Mouse (Mus musculus) spleen, adult 18-20 months (tissue): ENCODE results near the gene Zbtb8b.
"Not testable (repeated sequence)": the region's sequence is repeated elsewhere in the genome, so short reads cannot be mapped to it uniquely, and the experiment has no call there.

ENCODE experiments used
- DNase-seq, 2 experiments: peaks; one replicate each; pipeline ENCODE4 v3.0.0; 2022; ENCODE audit warnings: mixed read lengths in 2 of 2

Zbtb8b gene

GRCm38 (mm10) chr4:129440340-129441063 is at the start of gene Zbtb8b:
TSS of gene Zbtb8b (minus strand) at chr4:129440853.
- DNase-seq = no peak

- DNase-seq = no peak
These were observed 40.4 kb upstream of the Zbtb8b start for GRCm38 (mm10) chr4:129481090-129481489.

GRCm38 (mm10) chr4:129479863-129480262 is 39.2 kb upstream of the Zbtb8b start:
- DNase-seq = no peak

- no peak for DNase-seq
These were observed 35.4 kb upstream of the Zbtb8b start for GRCm38 (mm10) chr4:129476047-129476446.

- DNase-seq = no peak
These were observed 23.7 kb upstream of the Zbtb8b start for GRCm38 (mm10) chr4:129464286-129464815.

DNA sequence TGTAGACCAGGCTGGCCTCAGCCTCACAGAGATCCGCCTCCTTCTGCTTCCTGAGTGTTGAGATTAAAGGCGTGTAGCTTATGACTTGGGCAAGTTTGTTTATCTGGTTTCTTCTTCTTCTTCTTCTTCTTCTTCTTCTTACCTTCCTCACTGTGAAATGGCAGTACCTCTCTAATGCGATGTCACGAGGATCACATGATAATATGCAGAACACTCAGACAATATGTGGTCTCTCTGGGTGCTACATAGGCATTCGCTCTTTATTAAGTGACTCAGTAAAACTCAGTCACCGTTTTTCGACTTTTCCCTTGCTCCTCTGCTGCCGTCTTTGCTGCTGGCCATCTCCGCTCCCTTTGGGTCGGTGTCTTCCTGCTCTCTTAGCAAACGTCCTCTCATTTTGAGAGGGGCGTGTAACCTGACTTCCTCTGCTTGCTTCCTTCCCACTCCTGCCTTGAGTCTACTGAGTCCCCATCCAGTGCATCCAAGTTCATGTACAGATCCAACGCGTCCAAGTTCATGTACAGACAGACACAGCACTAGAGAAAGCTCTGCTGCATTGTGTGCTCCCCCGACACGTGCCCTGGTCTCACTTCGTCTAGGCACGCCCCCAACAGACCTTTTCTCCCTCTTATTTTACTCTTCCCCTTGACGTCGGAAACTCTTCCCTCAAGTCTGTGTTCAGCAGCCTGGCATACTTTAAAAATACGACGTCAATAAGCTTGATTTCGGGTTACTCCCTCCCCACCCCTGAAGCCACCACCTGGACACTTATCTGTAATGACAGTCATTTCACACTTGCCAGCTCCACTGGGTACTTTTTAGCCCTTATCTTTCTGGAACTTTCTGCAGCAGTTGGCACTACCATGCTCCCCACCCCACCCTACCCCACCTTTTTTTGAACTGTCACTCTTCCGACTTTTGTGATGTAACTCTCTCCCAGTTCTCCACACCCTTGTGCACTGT is 22.7 kb upstream of the Zbtb8b start:
- no peak for DNase-seq

- DNase-seq = no peak
These were observed 21.5 kb upstream of the Zbtb8b start for GRCm38 (mm10) chr4:129462118-129462517.

- peak; percentile 99 for DNase-seq
These were observed 20.7 kb upstream of the Zbtb8b start, which contains the start of gene Bsdc1 for GRCm38 (mm10) chr4:129461183-129461960. TSS of gene Bsdc1 (plus strand) at chr4:129461581.

GRCm38 (mm10) chr4:129460827-129461182 is 20.2 kb upstream of the Zbtb8b start:
- DNase-seq = no peak

- DNase-seq = no peak
These were observed 19.1 kb upstream of the Zbtb8b start for GRCm38 (mm10) chr4:129459726-129460125.

- DNase-seq = not testable (repeated sequence)
These were observed 16.7 kb upstream of the Zbtb8b start for GRCm38 (mm10) chr4:129457311-129457710.

DNA sequence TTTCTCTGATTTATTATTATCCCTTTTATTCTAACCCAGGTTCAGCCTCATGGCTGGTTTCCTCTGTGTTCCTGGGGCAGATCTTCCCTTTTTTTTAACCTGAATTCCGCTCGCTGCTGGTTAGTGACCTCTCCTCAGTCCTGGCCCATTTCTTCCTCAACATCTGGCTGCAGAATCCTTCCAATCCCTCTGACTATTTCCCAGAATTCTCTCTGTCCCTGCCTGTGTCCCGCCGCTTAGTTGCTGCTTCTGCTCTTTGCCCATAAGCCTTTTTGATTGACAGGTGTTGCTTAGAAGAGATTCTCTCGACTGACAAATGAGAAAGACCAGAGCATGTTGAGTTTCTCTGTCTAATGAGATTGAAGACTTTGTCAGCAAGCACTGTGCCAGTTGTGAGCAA is 15.5 kb upstream of the Zbtb8b start:
- no peak for DNase-seq

- DNase-seq = peak in 1 of 2 experiments; percentile 34
These were observed 14.6 kb upstream of the Zbtb8b start for GRCm38 (mm10) chr4:129455265-129455664.

DNA sequence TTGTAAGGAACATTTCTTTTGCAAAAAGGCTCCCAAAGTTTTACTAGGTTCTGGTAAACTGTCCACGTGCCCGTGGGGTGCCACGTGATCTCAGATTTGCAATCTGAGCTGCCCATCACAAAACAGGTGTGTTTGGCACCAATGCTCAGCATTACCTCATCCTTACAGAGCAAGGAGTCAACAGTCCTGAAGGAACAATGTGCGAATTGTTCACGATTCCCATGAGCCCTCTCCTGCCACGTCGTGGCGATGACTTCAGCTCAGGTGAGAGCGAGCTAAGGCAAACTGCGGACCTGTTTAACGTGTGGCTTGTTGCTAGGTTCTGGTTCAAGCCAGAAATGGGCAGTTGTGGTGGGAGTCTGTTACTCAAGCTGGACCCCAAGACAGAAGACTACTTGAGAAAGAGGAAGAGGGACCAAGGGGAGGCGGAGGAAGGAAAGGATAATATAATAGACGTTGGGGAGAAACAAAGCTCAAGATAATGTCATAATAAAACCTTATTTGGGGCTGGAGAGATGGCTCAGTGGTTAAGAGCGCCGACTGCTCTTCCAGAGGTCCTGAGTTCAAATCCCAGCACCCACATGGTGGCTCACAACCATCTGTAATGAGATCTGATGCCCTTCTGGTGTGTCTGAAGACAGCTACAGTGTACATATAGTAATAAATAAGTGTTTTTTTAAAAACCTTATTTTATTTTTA is 11.0 kb upstream of the Zbtb8b start:
- DNase-seq = no peak

DNA sequence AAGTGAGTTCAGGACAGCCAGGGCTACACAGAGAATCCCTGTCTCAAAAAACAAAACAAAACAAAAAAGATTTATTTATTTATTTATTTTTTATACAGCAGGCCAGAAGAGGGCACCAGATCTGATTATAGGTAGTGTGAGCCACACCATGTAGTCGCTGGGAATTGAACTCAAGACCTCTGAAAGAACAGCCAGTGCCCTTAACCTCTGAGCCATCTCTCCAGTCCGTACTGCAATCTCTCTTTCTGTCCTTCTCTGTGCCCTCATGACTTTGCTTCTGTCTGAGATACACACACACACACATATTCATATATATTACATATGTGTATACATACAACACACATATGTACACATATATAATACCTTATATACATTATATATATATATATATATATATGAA is 10.2 kb upstream of the Zbtb8b start:
- DNase-seq = no peak

DNA sequence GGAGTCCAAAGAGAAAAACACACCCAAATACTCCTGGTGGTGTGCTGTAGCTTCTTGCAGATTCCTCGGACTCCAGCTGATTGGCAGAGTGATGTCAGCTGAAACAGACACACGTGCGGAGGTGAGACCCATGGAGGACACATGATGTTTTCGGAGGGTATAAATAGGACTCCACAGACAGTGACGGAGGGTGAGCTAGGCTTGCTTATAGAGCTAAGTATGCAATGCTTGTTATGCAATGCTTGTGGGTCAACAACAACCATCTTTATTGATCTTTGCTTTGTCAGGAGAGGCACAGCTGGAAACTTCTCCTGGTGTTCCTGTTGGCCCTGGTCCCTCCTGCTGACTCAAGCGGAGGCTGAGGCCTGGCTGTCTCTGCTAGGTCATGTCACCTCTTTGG is 8.1 kb upstream of the Zbtb8b start:
- DNase-seq = no peak

GRCm38 (mm10) chr4:129447778-129448563 is 7.3 kb upstream of the Zbtb8b start:
- DNase-seq = no peak

- no peak for DNase-seq
These were observed 6.7 kb upstream of the Zbtb8b start for GRCm38 (mm10) chr4:129447360-129447759.

GRCm38 (mm10) chr4:129441145-129441544 is 492 bp upstream of the Zbtb8b start:
- no peak for DNase-seq

DNA sequence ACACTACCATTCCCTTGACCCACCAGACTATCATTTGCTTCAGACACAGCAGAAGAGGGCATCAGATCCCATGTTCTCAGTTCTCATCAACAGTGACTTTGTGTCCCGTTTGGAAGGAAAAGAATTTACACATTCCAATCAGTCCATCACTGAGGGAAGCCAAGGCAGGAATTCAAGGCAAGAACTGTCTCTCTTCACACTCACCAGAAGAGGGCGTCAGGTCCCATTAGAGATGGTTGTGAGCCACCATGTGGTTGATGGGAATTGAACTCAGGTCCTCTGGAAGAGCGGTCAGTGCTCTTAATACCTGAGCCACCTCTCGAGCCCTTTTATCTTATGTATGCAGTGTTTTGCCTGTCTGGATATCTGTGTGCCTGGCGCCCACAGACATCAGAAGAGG is 22.3 kb downstream of the Zbtb8b start:
- DNase-seq = no peak

GRCm38 (mm10) chr4:129416478-129416877 is 24.2 kb downstream of the Zbtb8b start:
- DNase-seq = no peak
